Mouse (Mus musculus): ENCODE data around the gene H2-D1. TPM values are rescaled to one million over a fixed set of nuclear protein-coding genes. Genes with fewer than 3 reads are reported as not detected.

Gene H2-D1
- total RNA-seq, 2 experiments from 2014 or later, result 30.2 to 57.3 TPM

- DNase-seq, result no peak
These were observed 21.9 kb upstream of the H2-D1 start for GRCm38 (mm10) chr17:35240384-35241304.

GRCm38 (mm10) chr17:35241305-35242014, 21.1 kb upstream of the H2-D1 start, which contains the start of gene Ddx39b:
TSS of gene Ddx39b (plus strand) at chr17:35241746.
- DNase-seq, result peak; percentile 97

DNA sequence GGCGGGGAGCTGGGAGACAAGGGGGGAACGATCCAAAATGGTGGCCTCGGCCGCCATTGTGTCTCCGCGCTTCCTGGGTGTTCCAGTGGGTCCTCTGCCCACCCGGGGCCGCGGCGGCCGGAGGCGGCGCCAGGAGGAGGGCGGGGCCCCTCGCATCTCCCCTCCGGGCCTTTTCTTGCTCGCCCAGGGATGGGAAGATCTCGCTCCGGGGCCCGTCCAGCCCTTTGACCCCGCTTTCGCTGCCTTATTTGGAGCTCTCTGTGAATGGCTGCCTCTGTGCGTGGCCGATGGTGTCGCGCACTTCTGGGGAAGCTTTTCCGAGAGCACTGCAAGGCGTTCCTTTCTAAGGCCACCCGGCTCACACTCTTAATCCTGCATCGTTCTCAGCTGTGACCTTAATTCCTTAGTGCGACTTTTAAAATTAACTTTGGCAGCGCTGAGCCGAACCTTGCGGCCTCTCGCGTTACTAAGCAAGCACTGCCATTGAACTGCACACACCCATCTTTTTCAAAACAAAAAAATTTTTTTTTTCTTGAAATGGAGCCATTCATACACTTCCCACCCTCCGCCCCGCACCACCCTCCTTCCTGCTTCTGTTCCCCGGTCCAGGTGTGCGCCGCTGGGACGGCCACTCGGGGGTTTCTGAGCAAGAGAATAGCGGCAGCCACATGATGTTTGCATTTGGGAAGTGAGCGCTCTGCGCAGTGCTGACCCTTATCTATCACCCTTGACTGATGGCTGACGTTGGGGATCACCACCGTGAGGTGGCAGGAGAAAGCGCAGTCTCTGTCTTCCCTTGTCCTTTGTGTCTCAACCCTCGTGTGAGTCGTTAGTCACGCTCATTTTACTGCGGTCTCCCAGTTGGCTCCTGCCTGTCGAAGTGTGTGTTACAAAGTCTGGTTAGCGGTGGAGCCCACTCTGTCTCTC, 20.3 kb upstream of the H2-D1 start:
- peak; percentile 86 for DNase-seq

DNA sequence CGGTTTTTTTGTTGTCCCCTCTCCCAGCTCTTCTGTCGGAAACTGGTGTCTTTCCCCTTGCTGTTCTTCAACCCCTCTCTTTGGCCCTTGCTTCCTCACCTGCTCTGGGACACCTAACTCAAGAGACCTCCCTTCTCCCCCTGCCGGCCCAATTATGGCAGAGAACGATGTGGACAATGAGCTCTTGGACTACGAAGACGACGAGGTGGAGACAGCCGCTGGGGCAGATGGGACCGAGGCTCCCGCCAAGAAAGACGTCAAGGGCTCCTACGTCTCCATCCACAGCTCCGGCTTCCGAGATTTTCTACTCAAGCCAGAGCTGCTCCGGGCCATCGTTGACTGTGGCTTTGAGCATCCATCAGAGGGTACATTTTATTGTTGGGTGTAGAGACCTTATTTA, 19.4 kb upstream of the H2-D1 start:
- DNase-seq, result peak; percentile 60

- DNase-seq, result no peak
These were observed 17.5 kb upstream of the H2-D1 start for GRCm38 (mm10) chr17:35244999-35245398.

DNA sequence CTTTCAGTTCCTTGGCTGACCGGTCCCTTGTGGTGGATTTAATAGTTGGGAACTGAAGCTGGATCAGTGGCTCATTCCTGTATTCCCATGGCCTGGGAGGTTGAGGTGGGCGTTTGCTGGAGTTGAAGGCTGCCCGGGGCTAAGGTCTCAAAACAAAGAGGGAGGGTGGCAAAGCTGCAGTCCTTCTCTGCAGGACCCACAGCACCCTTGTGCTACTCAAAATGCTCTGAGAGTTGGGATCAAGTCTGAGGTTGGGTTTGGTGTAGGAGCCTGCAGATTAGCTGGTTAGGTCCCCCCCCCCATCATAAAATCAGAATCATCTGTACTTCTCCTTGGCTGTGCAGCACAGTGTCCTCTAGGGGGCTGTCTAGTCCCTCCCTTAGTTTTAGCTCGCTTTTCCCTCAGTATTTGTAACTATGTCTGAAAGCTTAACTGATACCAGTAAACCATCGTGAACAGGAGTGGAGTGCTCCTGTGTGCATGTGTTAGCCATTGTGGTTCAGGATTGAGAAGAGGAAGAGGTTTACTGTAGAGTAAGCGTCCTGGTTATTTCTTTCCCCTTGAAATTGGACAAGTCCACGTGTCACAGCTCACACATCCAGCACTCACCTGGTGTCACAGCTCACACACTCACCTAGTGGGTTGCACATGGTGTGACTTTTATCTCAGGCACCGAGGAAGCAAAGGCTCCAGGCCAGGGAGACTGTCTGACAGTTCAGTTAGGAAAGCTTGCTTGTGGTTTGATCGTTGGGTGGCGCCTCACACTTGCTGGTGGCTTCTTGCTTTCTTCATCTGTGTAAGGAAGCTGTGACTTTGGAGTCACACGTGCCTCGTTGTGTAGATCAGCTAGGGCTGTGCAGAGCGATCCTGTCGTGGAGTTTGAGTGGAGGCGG, 16.6 kb upstream of the H2-D1 start:
- DNase-seq, result no peak

DNA sequence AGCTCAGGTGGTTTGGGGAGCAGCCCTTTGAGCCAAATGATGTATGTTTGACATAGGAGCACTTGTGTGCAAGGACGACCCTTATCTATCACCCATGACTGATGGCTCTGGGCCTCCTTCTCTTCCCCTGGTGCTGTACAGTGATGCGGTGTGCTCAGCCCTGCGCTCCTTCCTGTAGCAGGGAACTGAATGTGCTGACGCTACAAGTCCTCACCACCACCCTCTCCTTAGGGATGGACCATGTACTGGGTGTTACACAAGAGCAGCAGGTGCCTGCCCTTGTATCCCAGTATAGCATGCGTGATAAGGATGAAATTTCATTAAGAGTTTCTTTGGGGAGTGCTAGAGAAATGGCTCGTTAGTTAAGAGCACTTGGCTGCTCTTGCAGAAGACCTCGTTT, 15.4 kb upstream of the H2-D1 start:
- DNase-seq, result no peak

GRCm38 (mm10) chr17:35248986-35249385, 13.5 kb upstream of the H2-D1 start:
- DNase-seq, result no peak

GRCm38 (mm10) chr17:35249451-35250197, 12.9 kb upstream of the H2-D1 start:
- no peak for DNase-seq

DNA sequence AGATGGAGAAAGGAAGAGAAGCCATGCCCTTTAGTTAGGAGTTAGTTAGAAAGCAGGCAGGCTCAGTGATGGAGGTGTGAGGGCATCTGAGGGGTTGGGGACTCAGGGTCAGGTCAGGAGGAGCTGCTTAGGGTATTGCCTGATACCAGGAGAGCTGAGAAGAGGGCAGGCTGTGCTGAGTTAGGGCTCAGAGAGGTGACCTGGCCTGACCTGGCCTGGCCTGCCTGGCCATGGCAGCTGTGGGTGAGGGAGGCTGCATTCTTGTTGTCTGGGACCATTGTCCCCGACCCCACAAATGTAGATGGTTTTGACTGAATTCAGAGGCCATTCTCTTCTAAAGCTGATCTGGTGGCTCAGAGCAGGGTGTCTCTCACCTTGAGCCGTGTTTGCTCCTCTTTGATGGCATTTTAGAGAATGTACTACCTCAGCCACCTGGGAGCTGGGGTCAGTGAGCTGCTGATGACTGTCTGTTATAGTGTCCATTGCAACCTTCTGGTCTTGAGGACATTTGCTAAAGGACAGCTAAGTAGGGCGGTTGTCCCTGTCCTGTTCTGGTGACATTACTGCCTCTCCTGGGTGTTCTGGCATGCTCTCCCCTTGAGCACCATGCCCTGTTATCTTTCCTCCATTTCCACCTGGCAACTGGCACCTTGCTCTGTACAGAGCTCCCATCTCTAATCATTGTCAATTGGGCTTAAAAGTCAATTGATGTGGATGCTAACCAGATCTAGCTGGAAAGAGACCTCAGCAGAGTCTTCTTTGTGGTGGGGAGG, 12.0 kb upstream of the H2-D1 start:
- DNase-seq, result no peak

- DNase-seq, result no peak
These were observed 11.3 kb upstream of the H2-D1 start for GRCm38 (mm10) chr17:35251162-35251719.

- DNase-seq, result no peak
These were observed 10.5 kb upstream of the H2-D1 start for GRCm38 (mm10) chr17:35251981-35252380.

DNA sequence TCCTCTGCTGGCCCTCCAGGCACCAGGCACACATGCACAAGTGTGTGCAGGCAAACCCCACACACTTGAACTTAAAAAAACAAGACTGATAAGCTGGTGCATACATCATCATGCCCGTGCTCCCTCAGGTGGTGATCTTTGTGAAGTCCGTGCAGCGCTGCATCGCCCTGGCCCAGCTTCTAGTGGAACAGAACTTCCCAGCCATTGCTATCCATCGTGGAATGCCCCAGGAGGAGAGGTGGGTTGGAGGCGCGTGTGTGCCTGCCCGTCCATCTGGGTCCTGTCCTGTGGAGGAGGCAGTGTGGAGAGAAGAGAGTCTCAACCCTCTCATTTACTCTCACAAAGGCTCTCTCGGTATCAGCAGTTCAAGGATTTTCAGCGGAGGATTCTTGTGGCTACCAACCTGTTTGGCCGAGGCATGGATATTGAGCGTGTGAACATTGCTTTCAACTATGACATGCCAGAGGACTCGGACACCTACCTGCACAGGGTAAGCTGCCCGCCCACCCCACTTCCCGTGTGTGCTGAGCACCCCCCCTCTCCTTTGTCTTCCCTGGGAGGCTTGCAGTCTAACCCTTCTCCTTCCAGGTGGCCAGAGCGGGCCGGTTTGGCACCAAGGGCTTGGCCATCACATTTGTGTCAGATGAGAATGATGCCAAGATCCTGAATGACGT, 9.8 kb upstream of the H2-D1 start:
- no peak for DNase-seq

DNA sequence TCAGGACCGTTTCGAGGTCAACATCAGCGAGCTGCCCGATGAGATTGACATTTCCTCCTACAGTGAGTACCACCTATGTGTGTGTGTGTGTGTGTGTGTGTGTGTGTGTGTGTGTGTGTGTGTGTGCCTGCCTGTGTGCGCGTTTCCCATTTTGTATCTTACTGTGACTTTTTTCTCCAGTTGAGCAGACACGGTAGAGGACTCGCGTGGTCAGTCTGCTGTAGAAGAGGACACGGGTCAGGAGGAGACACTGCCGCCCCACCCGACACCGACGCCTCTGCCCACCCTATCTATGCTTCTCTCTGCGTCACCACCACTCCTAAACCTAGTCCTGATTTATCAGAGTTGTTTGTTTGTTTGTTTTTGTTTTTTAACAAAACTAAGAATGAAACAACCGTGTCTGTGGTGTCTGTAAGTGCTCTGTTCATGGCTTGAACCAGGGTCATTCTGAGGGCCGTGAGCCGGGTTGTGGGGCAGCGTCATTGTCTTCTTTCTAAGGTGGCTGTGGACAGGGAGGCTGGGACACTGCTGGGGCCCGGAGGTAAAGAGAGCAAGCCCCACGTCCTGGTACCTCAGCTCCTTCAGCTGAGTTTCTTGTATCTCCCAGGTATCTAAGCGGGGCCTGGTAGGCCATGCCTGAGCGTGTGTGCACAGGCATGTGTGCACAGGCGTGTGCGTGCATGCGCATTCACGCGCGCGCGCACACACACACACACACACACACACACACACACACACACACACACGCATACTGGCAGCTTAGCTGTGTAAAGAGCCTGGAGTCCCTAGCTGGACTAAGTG, 9.0 kb upstream of the H2-D1 start:
- no peak for DNase-seq

- no peak for DNase-seq
These were observed 8.1 kb upstream of the H2-D1 start for GRCm38 (mm10) chr17:35254241-35255098.

- DNase-seq, result no peak
These were observed 7.2 kb upstream of the H2-D1 start for GRCm38 (mm10) chr17:35255301-35255700.

DNA sequence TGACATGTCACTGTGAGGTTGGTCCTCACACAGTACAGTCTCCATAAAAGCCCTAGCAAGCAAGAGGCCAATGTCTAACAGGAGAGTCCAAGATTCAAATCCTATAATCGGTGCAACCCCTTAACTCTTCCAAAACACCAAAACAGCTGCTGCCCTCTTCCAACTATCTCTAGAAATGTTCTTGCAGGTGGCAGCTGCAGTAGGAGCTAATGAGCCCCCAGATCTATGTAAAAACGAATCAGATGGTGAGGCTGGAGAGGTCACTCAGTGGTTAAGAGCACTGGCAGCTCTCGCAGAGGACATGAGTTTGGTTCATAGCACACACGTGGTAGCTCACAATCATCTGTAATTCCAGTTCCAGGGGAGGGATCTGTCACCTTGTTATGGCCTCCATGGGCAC, 6.8 kb upstream of the H2-D1 start:
- no peak for DNase-seq
